Mouse (Mus musculus): ENCODE results near the gene Mrpl48.
A peak's percentile ranks its signal among the peaks of the same experiment; 100 is the strongest.

The Mrpl48 gene

DNA sequence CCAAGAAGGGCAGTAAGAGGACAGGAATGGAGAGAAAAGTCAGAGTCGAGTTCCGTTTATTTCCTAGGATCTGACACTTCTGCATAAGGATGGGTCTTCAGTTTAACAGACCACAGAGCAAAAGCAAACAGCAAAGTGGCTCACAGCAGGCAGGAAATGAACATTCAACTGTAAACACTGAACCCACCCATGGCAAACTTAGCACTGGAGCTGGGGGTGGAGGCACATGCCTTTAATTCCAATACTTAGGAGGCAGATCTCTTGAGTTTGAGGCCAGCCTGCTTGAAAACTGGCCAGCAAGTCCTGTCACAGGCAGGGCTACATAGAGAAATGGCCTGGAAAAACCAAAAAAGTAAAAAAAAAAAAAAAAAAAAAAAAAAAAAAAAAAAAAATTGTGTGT is 74.6 kb downstream of the Mrpl48 start:
- no peak for DNase-seq (ENCODE audit: low spot score)

DNA sequence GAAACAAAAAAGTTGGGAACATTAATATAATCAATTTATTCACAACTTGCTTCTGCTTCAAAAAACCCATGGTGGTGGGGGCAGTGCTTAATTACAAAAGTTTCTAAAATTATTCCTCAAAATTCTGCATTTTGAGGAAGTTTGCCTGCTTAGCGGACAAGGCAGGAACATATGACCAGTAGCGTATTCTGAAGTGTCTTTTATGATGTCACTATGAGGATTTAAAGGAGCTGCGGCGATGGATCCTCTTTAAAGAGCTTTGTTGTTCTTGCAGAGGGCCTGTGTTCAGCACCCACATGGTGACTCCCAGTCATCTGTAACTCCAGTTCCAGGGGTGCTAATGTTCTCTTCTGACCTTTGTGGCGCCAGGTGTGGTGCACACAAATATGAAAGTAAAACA is 77.3 kb downstream of the Mrpl48 start:
- DNase-seq (ENCODE audit: low spot score): no peak

DNA sequence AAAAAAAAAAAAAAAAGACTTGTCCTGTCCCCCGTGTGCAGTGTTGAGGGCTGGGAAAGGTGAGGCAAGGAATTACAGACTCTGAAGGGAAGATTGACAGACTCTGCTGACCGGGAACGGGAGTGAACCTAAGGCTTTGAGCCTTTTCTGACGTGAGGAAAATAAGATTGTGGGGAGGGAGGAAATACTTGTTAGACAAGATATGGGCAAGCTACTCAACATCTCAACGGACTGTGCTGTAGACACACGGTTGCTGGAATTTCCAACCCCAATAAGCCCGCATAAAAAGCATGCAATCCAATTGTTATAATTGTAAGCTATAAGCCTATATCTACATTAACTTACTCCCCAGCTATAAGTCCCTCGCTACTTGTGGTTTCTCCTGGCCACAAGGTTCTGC is 83.4 kb downstream of the Mrpl48 start:
- DNase-seq (ENCODE audit: low spot score): no peak

DNA sequence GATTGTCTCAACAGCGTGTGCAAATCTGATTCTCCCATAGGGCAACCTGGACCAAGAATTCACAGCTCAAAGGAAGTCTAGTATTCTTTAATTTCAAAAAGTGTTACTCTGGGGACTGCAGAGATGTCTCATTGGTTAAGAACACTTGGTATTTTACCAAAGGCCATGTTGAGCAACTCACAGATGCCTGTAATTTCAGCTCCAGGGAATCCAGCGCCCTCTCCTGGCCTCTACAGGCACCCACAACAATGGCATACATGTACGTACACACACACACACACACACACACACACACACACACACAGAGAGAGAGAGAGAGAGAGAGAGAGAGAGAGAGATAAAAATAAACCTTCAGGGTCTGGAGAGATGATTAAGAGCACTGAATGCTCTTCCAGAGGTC is 85.9 kb downstream of the Mrpl48 start:
- DNase-seq (ENCODE audit: low spot score): no peak

DNA sequence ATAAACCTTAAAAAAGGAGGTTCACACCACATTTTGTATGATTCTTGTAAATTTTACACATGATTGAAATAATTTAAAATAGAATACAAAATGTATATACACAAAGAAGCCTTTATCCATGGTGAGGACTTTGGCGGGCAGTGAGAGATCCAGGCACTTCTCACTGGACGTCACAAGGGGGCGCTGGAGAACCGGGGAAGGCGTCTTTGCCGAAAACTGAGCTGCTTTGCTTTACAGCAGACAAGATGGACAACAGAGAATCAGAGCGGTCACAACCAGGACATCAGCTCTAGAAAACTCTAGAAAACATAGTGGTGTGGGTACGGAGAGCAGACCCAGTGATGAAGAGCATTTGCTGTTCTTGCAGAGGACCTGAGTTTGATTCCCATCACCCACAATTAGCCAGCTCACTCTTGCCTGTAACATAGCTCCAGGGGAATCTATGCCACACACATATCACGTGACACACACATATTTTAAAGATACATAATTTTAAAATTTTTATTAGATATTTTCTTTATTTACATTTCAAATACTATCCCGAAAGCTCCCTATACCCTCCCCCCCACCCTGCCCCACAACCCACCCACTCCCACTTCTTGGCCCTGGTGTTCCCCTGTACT is 87.3 kb downstream of the Mrpl48 start:
- peak; percentile 58 for DNase-seq (ENCODE audit: low spot score)

DNA sequence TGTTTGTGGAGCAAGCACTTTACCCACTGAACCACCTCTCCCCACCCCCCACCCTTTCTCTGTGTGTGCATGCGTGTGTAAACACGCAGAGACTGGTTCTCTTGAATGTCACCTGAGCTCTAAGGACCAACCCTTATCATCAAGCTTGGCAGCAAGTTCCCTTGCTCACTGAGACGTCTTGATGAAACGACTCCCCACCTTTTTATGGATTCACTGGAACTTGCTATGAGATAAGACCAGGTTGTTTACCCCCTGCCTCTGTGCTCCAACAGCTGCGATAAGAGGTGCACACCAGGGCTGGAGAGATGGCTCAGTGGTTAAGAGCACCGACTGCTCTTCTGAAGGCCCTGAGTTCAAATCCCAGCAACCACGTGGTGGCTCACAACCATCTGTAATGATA is 87.9 kb downstream of the Mrpl48 start:
- no peak for DNase-seq (ENCODE audit: low spot score)

DNA sequence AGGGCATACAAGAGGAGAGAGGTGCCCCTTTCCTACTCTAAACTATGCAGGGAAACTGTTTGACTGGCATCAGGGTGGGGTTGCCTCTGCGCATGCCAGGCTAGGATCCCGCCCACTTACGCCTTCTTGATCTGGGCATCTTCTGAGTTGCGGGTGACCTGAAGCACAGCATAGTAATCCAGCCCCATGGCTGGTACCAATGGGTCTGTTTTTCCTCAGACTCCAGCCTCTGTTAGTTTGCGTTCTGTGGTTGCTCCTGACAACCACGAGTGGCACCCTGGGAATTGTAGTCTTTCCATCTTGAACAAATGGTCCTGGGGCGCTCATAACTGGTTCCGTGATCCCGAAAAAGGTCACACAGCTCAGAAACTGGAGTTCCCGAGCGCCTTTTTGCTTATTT is 93.5 kb downstream of the Mrpl48 start, which contains the start of gene Dnajb13:
Gene Dnajb13 (minus strand): TSS at position 388 of the 400 bp plus-strand sequence.
- no peak for DNase-seq (ENCODE audit: low spot score)

DNA sequence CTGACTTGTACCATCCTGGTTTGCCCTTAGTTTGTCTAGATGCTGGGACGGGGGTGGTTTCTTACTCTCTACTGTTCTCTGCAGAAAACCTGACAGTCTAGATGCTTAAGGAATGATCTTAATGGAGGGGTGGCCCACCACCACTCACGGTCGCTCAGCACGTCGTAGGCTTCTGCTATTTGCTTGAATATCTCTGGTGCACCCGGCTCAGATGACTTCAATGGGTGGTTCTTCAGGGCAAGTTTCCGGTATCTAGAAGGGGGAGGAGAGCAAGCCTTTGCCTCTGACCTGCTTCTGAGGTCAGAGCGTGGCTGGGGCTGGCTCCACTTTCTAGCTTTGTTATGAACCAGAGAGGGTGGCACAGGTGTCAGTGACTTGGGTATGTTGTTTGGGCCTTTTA is 96.5 kb downstream of the Mrpl48 start:
- no peak for DNase-seq (ENCODE audit: low spot score)

DNA sequence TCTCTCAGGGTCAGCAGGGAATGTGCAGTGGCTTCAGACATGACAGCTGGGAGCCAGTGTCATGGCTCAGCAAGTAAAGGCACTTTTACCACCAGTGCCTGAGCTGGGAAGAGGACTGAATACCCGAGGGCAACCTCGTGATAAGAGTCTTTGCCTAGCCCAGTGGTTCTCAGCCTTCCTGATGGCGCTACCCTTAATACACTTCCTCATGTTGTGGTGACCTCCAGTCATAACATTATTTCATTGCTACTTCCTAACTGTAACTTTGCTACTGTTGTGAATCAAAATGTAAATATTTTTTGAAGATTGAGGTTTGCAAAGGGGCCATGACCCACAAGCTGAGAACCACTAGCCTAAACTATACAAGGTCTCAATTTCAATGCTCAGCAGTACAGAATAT is 99.4 kb downstream of the Mrpl48 start:
- no peak for DNase-seq (ENCODE audit: low spot score)

DNA sequence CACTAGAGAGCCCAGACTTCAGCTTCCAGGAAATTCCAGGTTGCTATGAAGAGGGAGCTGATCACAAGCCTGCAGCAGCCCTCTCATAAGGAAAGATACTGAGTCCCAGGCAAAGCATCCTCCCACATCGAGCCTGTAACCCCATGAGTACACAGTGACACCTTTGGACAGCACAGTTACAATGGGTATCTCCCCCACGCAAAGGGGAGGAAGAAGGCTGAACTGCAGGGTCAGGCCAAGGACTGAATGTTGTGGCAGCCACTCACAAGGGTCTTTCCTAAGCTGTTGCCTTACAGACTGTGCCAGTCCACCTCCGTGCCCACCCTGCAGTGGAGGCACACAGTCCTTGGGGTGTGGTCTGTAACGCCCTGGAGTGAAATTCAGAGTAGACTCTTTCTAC is 101.6 kb downstream of the Mrpl48 start:
- no peak for DNase-seq (ENCODE audit: low spot score)

DNA sequence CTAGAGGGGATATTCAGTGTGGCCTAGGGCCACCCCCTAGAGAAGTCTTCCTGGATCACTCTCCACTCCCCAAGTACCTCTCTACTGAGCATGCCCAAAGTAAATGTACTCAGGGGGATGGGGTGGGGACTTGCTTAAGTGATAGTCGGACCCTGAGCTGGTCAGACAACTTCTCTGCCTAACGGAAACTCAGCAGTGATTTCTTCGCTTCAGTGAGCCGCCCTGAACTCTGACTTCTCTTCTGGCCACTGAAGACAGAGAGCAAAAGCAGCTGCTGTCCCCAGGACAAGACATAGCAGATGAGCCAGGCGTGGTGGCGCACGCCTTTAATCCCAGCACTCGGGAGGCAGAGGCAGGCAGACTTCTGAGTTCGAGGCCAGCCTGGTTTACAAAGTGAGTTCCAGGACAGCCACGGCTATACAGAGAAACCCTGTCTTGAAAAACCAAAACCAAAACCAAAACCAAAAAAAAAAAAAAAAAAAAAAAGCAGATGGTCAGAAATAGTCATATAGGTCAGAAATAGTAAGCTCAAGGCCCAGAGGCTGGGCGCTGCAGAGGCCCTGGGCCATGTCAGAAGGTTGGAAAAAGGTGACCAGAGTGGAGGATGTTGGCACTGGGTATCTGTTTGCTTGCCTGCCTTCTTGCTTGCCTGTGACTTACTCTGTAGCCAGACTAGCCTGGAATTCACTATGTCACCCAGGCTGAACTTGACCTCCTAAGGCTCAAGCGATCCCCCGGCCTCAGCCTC is 103.2 kb downstream of the Mrpl48 start:
- no peak for DNase-seq (ENCODE audit: low spot score)

DNA sequence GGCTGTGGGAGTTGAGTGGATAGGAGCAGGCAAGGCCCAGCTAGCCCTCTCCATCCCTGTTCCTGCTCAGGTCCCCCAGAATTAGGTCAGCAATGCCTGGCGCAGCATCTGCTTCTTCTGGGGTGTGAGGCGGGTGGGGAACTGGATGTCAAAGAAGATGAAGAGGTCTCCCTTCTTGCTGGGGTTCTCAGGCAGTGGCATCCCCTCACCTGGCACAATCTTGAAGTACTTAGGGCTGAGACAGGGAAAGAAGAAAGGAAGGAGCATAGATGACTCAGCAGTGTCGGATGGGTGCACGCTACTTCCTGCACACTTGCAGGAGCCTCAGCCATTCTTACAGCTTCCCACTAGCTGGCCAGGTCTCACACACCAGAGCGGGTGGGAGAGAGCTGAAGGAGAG is 105.0 kb downstream of the Mrpl48 start:
- no peak for DNase-seq (ENCODE audit: low spot score)

DNA sequence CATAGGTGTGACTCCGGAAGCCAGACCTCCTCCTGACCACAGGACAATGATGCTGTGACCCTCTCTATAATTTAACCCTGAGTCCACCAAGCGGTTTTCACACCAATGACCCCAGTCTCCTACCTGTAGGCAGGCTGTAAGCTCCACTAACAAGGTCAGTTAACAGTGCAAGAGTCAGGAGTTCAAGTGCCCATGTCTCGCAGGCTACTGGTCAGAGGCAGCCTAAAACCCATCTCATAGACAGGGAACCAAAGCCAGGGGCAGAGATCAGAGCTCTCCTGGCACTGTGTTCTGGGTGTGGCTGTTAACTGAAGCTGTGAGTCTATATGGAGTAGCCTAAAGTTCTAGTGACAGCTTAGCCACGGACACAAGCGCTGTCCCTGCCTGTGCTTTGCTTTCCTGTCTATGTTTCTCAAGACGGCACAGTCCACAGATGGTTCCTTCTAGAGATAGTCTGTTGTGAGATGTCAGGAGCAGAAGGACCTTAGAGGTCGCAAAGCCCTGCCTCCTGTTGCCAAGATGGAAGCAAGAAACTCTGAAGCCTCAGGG is 105.7 kb downstream of the Mrpl48 start:
- DNase-seq (ENCODE audit: low spot score): no peak

DNA sequence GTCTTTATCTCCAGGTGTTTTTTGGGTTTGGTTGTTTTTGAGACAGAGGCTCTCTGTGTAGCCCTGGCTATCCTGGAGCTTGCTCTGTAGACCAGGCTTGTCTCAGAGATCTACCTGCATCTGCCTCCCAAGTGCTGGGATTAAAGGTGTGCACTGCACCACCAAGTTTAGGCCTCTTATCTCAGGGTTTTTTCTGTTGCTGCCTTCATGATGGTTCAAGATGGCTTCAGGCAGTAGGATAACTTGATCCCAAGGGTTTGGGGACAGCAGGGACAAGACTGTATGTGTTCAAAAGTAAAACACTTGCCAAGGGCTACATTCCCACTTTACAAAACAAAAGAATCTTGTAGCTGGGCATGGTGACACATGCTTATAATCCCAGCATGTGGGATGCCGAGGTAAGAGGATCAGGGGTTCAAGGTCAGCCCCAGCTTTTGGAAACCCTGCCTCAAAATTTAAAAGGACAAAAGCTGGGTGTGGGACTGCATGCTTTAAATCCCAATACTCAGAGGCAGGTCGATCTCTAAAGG is 106.2 kb downstream of the Mrpl48 start:
- DNase-seq (ENCODE audit: low spot score): no peak

DNA sequence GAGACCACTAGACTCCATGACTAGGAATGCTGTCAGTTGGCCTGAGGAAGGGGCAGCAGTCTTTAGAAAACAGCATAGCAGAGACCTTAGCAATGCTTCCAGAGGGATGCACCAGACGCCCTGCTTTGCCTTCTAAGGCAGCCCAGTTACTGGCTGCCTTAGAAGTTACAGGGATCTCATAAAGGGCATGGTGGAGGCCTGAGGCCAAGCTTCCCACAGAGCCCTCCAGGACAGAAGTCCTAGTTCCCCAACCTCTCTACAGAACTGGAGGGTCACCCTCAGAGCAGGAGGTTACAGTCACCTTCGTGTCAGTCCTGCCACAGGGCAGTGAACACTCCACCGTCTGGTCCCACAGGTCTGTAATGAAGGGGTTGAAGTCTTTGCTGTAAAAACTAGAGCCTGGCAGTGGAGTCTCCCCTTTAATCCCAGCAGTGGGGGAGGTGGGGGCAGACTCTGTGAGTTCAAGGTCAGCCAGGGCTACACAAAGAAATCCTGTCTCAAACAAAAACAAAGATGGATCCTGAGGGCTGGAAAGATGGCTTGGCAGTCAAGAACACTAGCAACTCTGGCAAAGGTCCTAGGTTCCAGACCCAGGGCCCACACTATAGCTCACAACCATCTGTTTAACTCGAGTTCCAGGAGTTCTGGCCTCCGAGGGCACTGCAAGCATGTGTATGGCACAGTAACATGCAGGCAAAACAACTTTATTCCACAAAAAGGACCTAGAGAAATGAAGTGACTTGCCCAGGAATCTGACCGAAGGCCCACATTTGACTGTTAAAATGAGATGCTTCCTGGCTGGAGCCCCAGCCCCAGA is 106.9 kb downstream of the Mrpl48 start:
- DNase-seq (ENCODE audit: low spot score): no peak

DNA sequence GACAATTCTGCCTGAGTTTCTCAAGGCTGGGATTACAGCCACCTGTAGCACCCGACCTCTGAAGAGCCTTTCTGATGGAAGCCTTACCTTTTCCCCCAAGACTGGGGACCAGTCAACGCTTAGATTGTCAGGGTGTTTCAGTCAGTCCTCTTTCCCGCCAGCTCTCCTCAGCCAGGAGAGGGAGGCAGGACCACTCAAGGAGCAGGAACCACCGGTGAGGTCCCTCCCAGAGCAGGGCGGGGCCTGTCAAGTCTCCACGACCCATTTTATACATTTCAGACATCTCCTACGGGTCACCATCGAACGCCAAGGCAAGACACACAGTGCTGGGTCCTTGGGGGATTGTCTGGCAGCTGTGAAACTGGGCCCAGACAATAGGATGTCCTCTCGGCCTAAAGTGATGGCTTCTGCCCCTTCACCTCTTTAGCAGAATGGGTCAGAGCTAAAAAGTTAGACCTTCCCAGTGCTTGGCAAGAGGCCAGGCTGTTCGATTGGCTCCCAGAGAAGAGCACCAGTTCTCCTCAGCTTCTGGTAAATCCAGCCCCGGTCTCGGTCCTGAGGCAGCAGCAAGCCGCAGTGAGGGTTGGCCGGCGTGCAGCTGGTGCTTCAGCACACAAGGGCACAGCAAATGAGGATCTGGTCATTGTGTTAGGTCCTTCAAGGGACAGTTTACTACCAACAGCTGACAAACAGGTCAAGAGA is 107.7 kb downstream of the Mrpl48 start:
- DNase-seq (ENCODE audit: low spot score): no peak

DNA sequence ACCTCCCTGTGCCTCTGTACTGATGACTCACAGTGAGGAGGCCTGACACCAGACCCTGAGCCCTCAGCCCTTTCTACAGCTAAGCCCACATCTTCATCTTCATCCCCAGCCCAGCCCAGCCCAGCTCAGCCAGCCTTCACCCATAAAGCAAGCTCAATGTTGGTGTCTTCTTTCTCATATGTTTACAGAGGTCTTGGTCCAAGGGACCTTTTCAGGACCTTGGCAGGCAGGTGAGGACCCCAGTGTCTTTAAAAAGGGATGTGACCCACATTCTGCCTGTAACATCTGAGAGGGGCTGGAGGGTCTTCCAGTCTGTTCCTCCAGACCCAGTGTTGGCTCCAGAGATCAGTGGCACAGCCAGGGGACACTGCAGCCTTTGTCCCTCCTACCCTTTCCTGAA is 108.6 kb downstream of the Mrpl48 start:
- no peak for DNase-seq (ENCODE audit: low spot score)

DNA sequence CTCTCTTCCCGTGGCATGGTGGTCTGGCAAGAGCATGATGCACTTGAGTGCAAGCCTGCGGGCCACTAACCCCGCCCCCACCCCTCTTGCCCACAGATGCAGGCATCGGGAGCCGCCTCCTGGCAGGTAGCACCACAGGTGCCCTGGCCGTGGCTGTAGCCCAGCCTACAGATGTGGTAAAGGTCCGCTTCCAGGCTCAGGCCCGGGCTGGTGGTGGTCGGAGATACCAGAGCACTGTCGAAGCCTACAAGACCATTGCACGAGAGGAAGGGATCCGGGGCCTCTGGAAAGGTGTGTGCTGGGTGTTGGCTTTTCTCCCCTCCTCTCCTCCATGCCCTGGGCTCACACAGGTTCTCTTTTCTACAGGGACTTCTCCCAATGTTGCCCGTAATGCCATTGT is 110.1 kb downstream of the Mrpl48 start:
- DNase-seq (ENCODE audit: low spot score): no peak

DNA sequence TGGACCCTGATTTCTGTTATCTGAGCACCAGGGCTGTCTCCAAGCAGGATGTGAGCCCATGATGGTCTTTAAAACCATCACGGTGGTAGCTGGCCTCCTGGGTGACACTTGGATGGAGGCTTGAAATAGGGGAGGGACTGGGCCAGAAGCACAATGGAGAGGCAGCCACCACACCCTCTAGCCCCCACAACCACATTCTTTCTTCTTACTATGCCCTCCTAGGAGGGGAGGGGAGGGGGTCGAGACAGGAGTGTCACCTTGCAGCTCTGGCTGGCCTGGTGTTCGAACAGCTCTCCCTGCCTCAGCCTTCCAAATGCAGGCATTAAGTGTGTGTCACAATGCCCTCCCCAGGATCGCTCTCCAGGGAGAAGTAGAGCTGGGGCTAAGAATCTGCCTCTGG is 110.7 kb downstream of the Mrpl48 start:
- DNase-seq (ENCODE audit: low spot score): no peak

DNA sequence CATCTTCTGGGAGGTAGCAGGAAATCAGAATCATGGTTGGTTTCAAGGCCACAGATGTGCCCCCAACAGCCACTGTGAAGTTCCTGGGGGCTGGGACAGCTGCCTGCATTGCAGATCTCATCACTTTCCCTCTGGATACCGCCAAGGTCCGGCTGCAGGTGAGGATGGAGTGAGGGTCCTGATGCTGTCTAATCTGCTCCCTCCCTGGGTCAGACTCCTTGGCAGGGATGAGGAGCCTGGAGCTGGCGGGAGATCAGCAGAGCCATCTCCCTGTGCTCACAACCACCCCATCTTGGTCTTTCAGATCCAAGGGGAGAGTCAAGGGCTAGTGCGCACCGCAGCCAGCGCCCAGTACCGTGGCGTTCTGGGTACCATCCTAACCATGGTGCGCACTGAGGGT is 111.3 kb downstream of the Mrpl48 start:
- DNase-seq (ENCODE audit: low spot score): no peak

DNA sequence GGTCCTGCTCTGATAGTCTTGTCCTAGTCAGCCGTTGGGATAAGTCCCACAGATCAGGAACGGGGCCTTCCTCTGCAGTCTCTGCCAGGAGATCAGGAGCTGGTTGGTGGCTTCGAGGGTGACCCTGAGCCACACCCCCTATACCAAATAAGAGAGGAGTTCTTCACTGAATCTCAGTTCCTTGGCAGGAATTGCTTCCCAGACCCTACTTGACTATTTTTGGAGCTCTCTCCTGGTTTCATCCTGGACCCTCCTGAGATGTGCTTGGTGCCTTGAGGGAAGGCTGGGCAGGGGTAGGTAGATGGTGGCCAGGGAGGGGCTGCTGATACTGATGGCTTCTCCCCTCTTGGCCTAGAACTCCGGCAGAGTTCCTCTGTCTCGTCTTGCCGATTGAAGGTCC is 111.7 kb downstream of the Mrpl48 start:
- no peak for DNase-seq (ENCODE audit: low spot score)

Data from testis, postnatal 14 days (tissue).